In genomic region chr4:58994762-58995161, GRCm38 (mm10) we compare ENCODE assay signal across 11 mouse cellular contexts. TPM values are rescaled to one million over a fixed set of nuclear protein-coding genes. Genes with fewer than 3 reads are reported as not detected.
DNase-seq lines count a peak whose midpoint lies in the region; ATAC-seq lines count a peak whose summit lies in the region.
"Had no signal": no experiment of that assay in that cellular context is flagged by ENCODE, and none has a peak within 500 bp of the region (broad histone marks: within the 10 kb centered on the region; RNA-seq: fewer than 3 reads in every experiment).

Gene Dnajc25 (plus strand): TSS chr4:58995062.

- no peak for ATAC-seq in limb, embryonic 12.5 days (ENCODE audit: insufficient number of reproducible peaks, insufficient read depth, low FRiP score, low TSS enrichment, low read depth)
- no peak for ATAC-seq in heart, embryonic 11.5 days (replicated peaks; ENCODE audit: insufficient number of reproducible peaks, low FRiP score, low TSS enrichment)
- no peak for ATAC-seq in megakaryocyte-erythroid progenitor cell, adult 5-6 weeks (replicated peaks; ENCODE audit: low FRiP score, low TSS enrichment, poor library complexity, severe bottlenecking)
- no peak for ATAC-seq in forebrain, embryonic 13.5 days
- ATAC-seq: midbrain, embryonic 15.5 days had no signal

- no peak within 1 kb of the TSS for H3K27ac ChIP-seq in limb, embryonic 12.5 days
- H3K27ac ChIP-seq in limb, embryonic 10.5 days: no peak within 1 kb of the TSS
- H3K27ac ChIP-seq in heart, embryonic 11.5 days (ENCODE audit: low read depth, low read length): no peak within 1 kb of the TSS
- no peak within 1 kb of the TSS for H3K27ac ChIP-seq in forebrain, embryonic 13.5 days
- H3K27ac ChIP-seq: hindbrain, embryonic 10.5 days; midbrain, embryonic 15.5 days had no signal

- 88% methylated on average over 4 of the region's 4 CpGs for WGBS in limb, embryonic 12.5 days
- WGBS in limb, embryonic 10.5 days: 86% methylated on average over 4 of the region's 4 CpGs
- WGBS in heart, embryonic 11.5 days (ENCODE audit: insufficient replicate concordance): 73% methylated on average over 4 of the region's 4 CpGs
- WGBS in forebrain, embryonic 13.5 days: 93% methylated on average over 4 of the region's 4 CpGs

- H3K27me3 ChIP-seq in limb, embryonic 12.5 days: no peaks in the 10 kb centered on the region
- no peaks in the 10 kb centered on the region for H3K27me3 ChIP-seq in limb, embryonic 10.5 days (ENCODE audit: low read depth, poor library complexity, severe bottlenecking)
- no peaks in the 10 kb centered on the region for H3K27me3 ChIP-seq in heart, embryonic 11.5 days (ENCODE audit: control insufficient read depth, insufficient read depth, low read length)
- no peaks in the 10 kb centered on the region for H3K27me3 ChIP-seq in forebrain, embryonic 13.5 days
- H3K27me3 ChIP-seq: CH12.LX; midbrain, embryonic 15.5 days had no signal

- no peak within 1 kb of the TSS for H3K4me3 ChIP-seq in limb, embryonic 12.5 days (replicated peaks)
- no peak within 1 kb of the TSS for H3K4me3 ChIP-seq in limb, embryonic 10.5 days
- H3K4me3 ChIP-seq in heart, embryonic 11.5 days (ENCODE audit: low read depth, low read length): no peak within 1 kb of the TSS
- H3K4me3 ChIP-seq in forebrain, embryonic 13.5 days: no peak within 1 kb of the TSS
- H3K4me3 ChIP-seq: hindbrain, embryonic 10.5 days; midbrain, embryonic 15.5 days had no signal

- no peaks in the 10 kb centered on the region for H3K9me3 ChIP-seq in limb, embryonic 12.5 days
- H3K9me3 ChIP-seq in limb, embryonic 10.5 days (replicated peaks): no peaks in the 10 kb centered on the region
- H3K9me3 ChIP-seq in heart, embryonic 11.5 days (replicated peaks; ENCODE audit: control insufficient read depth, low read length): no peaks in the 10 kb centered on the region
- no peaks in the 10 kb centered on the region for H3K9me3 ChIP-seq in forebrain, embryonic 13.5 days (replicated peaks)
- H3K9me3 ChIP-seq: hindbrain, embryonic 10.5 days; midbrain, embryonic 15.5 days had no signal

- no peaks in the 10 kb centered on the region for H3K36me3 ChIP-seq in limb, embryonic 12.5 days
- no peaks in the 10 kb centered on the region for H3K36me3 ChIP-seq in limb, embryonic 10.5 days
- no peaks in the 10 kb centered on the region for H3K36me3 ChIP-seq in heart, embryonic 11.5 days (ENCODE audit: control insufficient read depth, insufficient read depth, low read length)
- H3K36me3 ChIP-seq in forebrain, embryonic 13.5 days (ENCODE audit: poor library complexity, severe bottlenecking): no peaks in the 10 kb centered on the region
- H3K36me3 ChIP-seq: hindbrain, embryonic 10.5 days; midbrain, embryonic 15.5 days had no signal

- no peak for DNase-seq in limb, embryonic 10.5 days (ENCODE audit: low spot score)
- DNase-seq in adrenal gland, postnatal 25 days: no peak
- no peak for DNase-seq in neural tube, embryonic 10.5 days (ENCODE audit: extremely low spot score, low spot score)
- no peak for DNase-seq in c-Kit-positive CD71-positive TER-119-positive erythroid progenitor cells, embryonic 14.5 days (ENCODE audit: low spot score)

- peaks cover 4% of the 10 kb centered on the region; the same call in 1 of the 2 replicates for H3K4me1 ChIP-seq in limb, embryonic 12.5 days (replicated peaks)
- peaks cover 8% of the 10 kb centered on the region for H3K4me1 ChIP-seq in limb, embryonic 10.5 days
- peaks cover 10% of the 10 kb centered on the region; the same call in 1 of the 2 replicates for H3K4me1 ChIP-seq in heart, embryonic 11.5 days (ENCODE audit: control insufficient read depth, insufficient read depth, low read length)
- H3K4me1 ChIP-seq in forebrain, embryonic 13.5 days: no peaks in the 10 kb centered on the region
- H3K4me1 ChIP-seq: hindbrain, embryonic 10.5 days; midbrain, embryonic 15.5 days had no signal

- no peak within 1 kb of the TSS for H3K4me2 ChIP-seq in limb, embryonic 12.5 days
- H3K4me2 ChIP-seq in heart, embryonic 11.5 days: no peak within 1 kb of the TSS
- no peak within 1 kb of the TSS for H3K4me2 ChIP-seq in forebrain, embryonic 13.5 days
- H3K4me2 ChIP-seq: midbrain, embryonic 15.5 days had no signal

- no peak within 1 kb of the TSS for H3K9ac ChIP-seq in limb, embryonic 12.5 days (replicated peaks)
- no peak within 1 kb of the TSS for H3K9ac ChIP-seq in heart, embryonic 11.5 days (ENCODE audit: low read depth, low read length)
- H3K9ac ChIP-seq in forebrain, embryonic 13.5 days: no peak within 1 kb of the TSS
- H3K9ac ChIP-seq: midbrain, embryonic 15.5 days had no signal

RNA-seq across cellular contexts. Expression of gene Dnajc25, which starts in this region (rescaled TPM):
- 9.2 and 11.6 TPM in 2 replicates for polyA plus RNA-seq in limb, embryonic 12.5 days (2016; fragmentation: Nextera tagmentation; extraction: Ambion mirVana)
- polyA plus RNA-seq in limb, embryonic 10.5 days (2016; fragmentation: Nextera tagmentation; extraction: Ambion mirVana): 5.5 and 8.3 TPM in 2 replicates
- total RNA-seq in adrenal gland, postnatal 25 days (2021): 15.6 and 16.1 TPM in 2 replicates
- polyA plus RNA-seq in heart, embryonic 11.5 days (2014; fragmentation: Nextera tagmentation; extraction: Ambion mirVana): 5.9 and 10.6 TPM in 2 replicates
- total RNA-seq in megakaryocyte-erythroid progenitor cell, adult 5-6 weeks (2014; fragmentation: Nextera tagmentation): 10.3 and 10.5 TPM in 2 replicates
- 24.5 and 44.0 TPM in 2 replicates for total RNA-seq in megakaryocyte-erythroid progenitor cell, adult 5-6 weeks (2017)
- 4.2 and 5.9 TPM in 2 replicates for polyA plus RNA-seq in forebrain, embryonic 13.5 days (2015; fragmentation: Nextera tagmentation; extraction: Ambion mirVana)
